In the genomic region with DNA sequence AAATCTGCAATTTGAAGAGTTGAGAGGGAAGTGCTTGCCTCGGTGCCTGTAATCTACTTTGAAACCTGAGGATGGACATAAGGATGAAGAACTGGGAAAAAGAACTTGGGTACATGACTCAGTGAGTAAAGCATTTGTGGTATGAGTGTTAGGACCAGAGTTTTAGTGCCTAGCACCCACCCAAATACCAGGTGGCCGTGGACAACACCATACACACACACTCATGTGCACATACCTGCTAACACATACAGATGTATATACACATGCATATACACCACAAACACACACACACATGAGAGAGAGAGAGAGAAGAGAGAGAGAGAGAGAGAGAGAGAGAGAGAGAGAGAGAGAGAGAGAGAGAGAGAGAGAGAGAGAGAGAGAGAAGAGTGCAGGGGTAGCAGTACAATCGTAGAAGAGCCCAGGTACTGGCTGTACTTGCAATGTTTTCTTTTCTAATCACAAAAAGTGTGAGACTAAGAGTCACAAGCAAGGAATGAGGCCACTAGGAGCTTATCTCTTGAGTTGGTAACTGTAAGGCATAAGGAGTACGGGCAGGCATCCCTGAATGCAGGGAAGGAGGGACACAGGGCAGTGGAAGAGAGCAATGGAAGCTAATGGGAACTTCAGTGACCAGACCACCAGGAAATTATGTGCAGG, we compare ENCODE assay signal across 16 mouse cellular contexts.
"Had no signal": no experiment of that assay in that cellular context is flagged by ENCODE, and none has a peak within 500 bp of the region (broad histone marks: within the 10 kb centered on the region; RNA-seq: fewer than 3 reads in every experiment).

No protein-coding gene starts in this region.

- H3K27me3 ChIP-seq: liver, embryonic 13.5 days; midbrain, embryonic 15.5 days; neural tube, embryonic 13.5 days had no signal

- H3K4me2 ChIP-seq: liver, embryonic 13.5 days; lung, embryonic 14.5 days; midbrain, embryonic 11.5 days; midbrain, embryonic 15.5 days; neural tube, embryonic 13.5 days had no signal

- DNase-seq: kidney, adult 2 months; kidney, postnatal 25 days; layer of hippocampus, adult 9-11 months; liver, embryonic 13.5 days; lung, embryonic 14.5 days; lung, postnatal 10 days; lung, postnatal 4 days; retina, postnatal 1 day; right cerebral cortex, postnatal 25 days; thymus, postnatal 36 days had no signal

- H3K4me1 ChIP-seq: liver, embryonic 13.5 days; midbrain, embryonic 15.5 days; neural tube, embryonic 13.5 days had no signal

- H3K36me3 ChIP-seq: liver, embryonic 13.5 days; midbrain, embryonic 15.5 days; neural tube, embryonic 13.5 days had no signal

- H3K27ac ChIP-seq: kidney, postnatal 0 days; layer of hippocampus, adult 2 months; left cerebral cortex, adult 2 months; liver, embryonic 13.5 days; midbrain, embryonic 15.5 days; neural tube, embryonic 13.5 days had no signal

- H3K4me3 ChIP-seq: layer of hippocampus, adult 2 months; left cerebral cortex, adult 2 months; liver, embryonic 13.5 days; midbrain, embryonic 15.5 days; neural tube, embryonic 13.5 days had no signal

- H3K9me3 ChIP-seq: liver, embryonic 13.5 days; midbrain, embryonic 15.5 days had no signal

- ATAC-seq: midbrain, embryonic 15.5 days had no signal

- H3K9ac ChIP-seq: liver, embryonic 13.5 days; lung, embryonic 14.5 days; midbrain, embryonic 15.5 days; neural tube, embryonic 13.5 days had no signal
